ENCODE assay signal across 9 mouse cellular contexts in the genomic region with DNA sequence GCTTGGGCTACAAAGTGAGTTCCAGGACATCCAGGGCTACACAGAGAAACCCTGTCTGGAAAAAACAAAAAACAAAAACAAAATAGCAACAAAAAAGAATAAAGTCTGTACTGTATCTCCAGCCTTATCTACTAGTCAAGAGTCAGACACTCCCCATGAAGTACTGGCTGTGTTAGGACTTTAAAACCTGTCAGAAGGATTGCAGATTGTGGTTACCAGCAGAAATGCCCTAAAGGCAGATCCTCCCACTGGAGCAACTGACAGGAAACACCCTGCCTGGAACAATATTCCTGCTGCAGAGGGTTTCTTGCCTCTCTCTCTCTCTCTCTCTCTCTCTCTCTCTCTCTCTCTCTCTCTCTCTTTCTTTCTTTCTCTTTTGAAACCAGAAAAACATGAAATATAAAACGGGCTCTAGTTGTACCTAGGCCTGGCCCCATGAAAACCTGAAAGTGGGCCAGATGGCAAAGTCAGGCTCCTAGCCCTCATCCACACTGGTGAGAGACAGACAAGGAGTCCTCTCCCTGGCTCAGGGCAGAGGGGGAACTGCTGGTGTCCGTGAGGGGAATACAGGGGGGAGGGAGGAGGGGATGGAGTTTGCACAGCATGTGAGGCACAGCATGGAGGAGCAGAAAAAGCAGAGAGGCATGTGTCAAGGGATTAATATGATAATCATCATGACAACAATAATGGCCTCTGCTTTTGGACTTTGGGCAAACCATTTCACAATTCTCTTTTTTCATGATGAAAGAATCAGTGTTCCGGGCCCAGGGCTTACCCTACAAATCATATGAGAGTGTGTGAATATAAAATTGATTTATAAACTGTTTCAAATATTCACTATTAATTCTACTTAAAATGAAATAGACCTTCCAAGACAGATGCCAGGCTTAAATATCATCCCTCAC. TPM values are rescaled to one million over a fixed set of nuclear protein-coding genes. Genes with fewer than 3 reads are reported as not detected.
DNase-seq lines count a peak whose midpoint lies in the region; ATAC-seq and TF ChIP-seq lines count a peak whose summit lies in the region.
"Had no signal": no experiment of that assay in that cellular context is flagged by ENCODE, and none has a peak within 500 bp of the region (broad histone marks: within the 10 kb centered on the region; RNA-seq: fewer than 3 reads in every experiment).

No protein-coding gene starts in this region.

- TF ChIP-seq EP300 in heart, adult 2 months (IDR thresholded peaks at IDR 0.05; ENCODE audit: insufficient read depth, low read depth, low read length), result no peak
- TF ChIP-seq EP300 in liver, postnatal 0 days (IDR thresholded peaks at IDR 0.05; ENCODE audit: low read depth), result no peak

- no peak for ATAC-seq in liver, postnatal 0 days
- ATAC-seq in kidney, embryonic 14.5 days (ENCODE audit: low FRiP score, low TSS enrichment), result no peak

- peak in 1 of 2 experiments; percentile 28 for DNase-seq in heart, adult 2 months
- no peak for DNase-seq in heart, postnatal 36 days
- no peak for DNase-seq in ES-E14 (ENCODE audit: low read depth, low spot score)
- peak; percentile 81 for DNase-seq in fat pad, adult 2 months (ENCODE audit: extremely low read depth, low read depth, low spot score)
- DNase-seq in liver, postnatal 0 days, result no peak
- no peak for DNase-seq in left cerebral cortex, postnatal 4 days
- DNase-seq in yolk sac, embryonic 10.5 days (ENCODE audit: low spot score), result no peak

- TF ChIP-seq POLR2A in heart, adult 2 months (IDR thresholded peaks at IDR 0.05; ENCODE audit: insufficient read depth, low read depth, low read length), result no peak

- WGBS in heart, adult 2 months, result 53% methylated on average over 3 of the region's 3 CpGs
- WGBS in liver, postnatal 0 days (ENCODE audit: insufficient replicate concordance), result 46% methylated on average over 3 of the region's 3 CpGs
- 51% methylated on average over 3 of the region's 3 CpGs for WGBS in kidney, embryonic 14.5 days

- intact Hi-C loops in heart, adult 2 months (cut with DNase I), result no loop called here
- intact Hi-C loops in heart, postnatal 36 days (cut with DNase I), result loop anchor here (2.0 kb wide), 1 partner anchor 41 kb away; no protein-coding TSS in a partner anchor
- intact Hi-C loops in left cerebral cortex, postnatal 4 days (cut with DNase I), result no loop called here

- H3K36me3 ChIP-seq in heart, adult 2 months (ENCODE audit: control insufficient read depth, insufficient read depth, low read length), result peaks cover 2% of the 10 kb centered on the region
- no peaks in the 10 kb centered on the region for H3K36me3 ChIP-seq in ES-E14 (ENCODE audit: control insufficient read depth, insufficient read depth, low read length, poor library complexity, severe bottlenecking)
- no peaks in the 10 kb centered on the region for H3K36me3 ChIP-seq in liver, postnatal 0 days (replicated peaks; ENCODE audit: insufficient read depth, low read length)
- no peaks in the 10 kb centered on the region for H3K36me3 ChIP-seq in kidney, embryonic 14.5 days (ENCODE audit: control insufficient read depth, insufficient read depth, low read length)

- in situ Hi-C loops in ES-E14 (cut with MboI; ENCODE audit: low sequenced_read_pairs in 2 of 2, unreplicated experiment in 2 of 2), result no loop called here

- H3K4me1 ChIP-seq in heart, adult 2 months (ENCODE audit: control insufficient read depth, insufficient read depth, low read length), result peaks cover 16% of the 10 kb centered on the region
- peaks cover 3 to 16% of the 10 kb centered on the region in 2 experiments; a peak in 2 of 4 replicates for H3K4me1 ChIP-seq in ES-E14 (ENCODE audit: control insufficient read depth in 2 of 2, insufficient read depth in 2 of 2, low read length in 2 of 2, poor library complexity in 1 of 2)
- H3K4me1 ChIP-seq in liver, postnatal 0 days (ENCODE audit: insufficient read depth), result peaks cover 35% of the 10 kb centered on the region
- peaks cover 12% of the 10 kb centered on the region; the same call in 1 of the 2 replicates for H3K4me1 ChIP-seq in kidney, embryonic 14.5 days (ENCODE audit: control insufficient read depth, insufficient read depth, low read length)

- no peak overlapping the region for H3K4me2 ChIP-seq in liver, postnatal 0 days (ENCODE audit: low read depth, low read length)
- H3K4me2 ChIP-seq in kidney, embryonic 14.5 days (replicated peaks; ENCODE audit: low read depth, low read length), result no peak overlapping the region

- no peaks in the 10 kb centered on the region for H3K27me3 ChIP-seq in heart, adult 2 months (ENCODE audit: control insufficient read depth, insufficient read depth, low read length)
- H3K27me3 ChIP-seq in liver, postnatal 0 days (ENCODE audit: insufficient read depth, low read length), result no peaks in the 10 kb centered on the region
- H3K27me3 ChIP-seq in kidney, embryonic 14.5 days (ENCODE audit: control insufficient read depth, insufficient read depth, low read length), result no peaks in the 10 kb centered on the region

- no peaks in the 10 kb centered on the region for H3K79me2 ChIP-seq in heart, adult 2 months (replicated peaks; ENCODE audit: control insufficient read depth, insufficient read depth, low read length)

- peak overlapping the region; percentile 97 for H3K27ac ChIP-seq in heart, adult 2 months
- peak overlapping the region; percentile 59 for H3K27ac ChIP-seq in ES-E14 (ENCODE audit: insufficient read depth, low read depth, low read length, poor library complexity, severe bottlenecking)
- H3K27ac ChIP-seq in liver, postnatal 0 days (ENCODE audit: low read depth), result peak overlapping the region; percentile 60
- no peak overlapping the region; the same call in 1 of the 2 replicates for H3K27ac ChIP-seq in kidney, embryonic 14.5 days (ENCODE audit: low read depth, low read length)

- H3K4me3 ChIP-seq in heart, adult 2 months, result no peak overlapping the region
- H3K4me3 ChIP-seq in ES-E14 (ENCODE audit: insufficient read depth in 1 of 2, low read depth in 1 of 2, low read length in 2 of 2, poor library complexity in 1 of 2, severe bottlenecking in 1 of 2), result no peak overlapping the region
- no peak overlapping the region for H3K4me3 ChIP-seq in liver, postnatal 0 days (ENCODE audit: low read depth, low read length)
- no peak overlapping the region for H3K4me3 ChIP-seq in kidney, embryonic 14.5 days (ENCODE audit: low read length)

- H3K9ac ChIP-seq in heart, adult 2 months (ENCODE audit: low read depth, low read length), result no peak overlapping the region
- H3K9ac ChIP-seq in ES-E14 (ENCODE audit: insufficient read depth, low read depth, low read length, poor library complexity, severe bottlenecking), result no peak overlapping the region
- H3K9ac ChIP-seq in liver, postnatal 0 days (replicated peaks), result no peak overlapping the region
- no peak overlapping the region for H3K9ac ChIP-seq in kidney, embryonic 14.5 days (ENCODE audit: low read depth, low read length)

- peaks cover under 1% of the 10 kb centered on the region for H3K9me3 ChIP-seq in ES-E14 (ENCODE audit: control insufficient read depth, insufficient read depth, low read depth, low read length)
- peaks cover 10% of the 10 kb centered on the region for H3K9me3 ChIP-seq in liver, postnatal 0 days (ENCODE audit: low read length)
- H3K9me3 ChIP-seq in kidney, embryonic 14.5 days (ENCODE audit: control insufficient read depth, low read length), result peaks cover 11% of the 10 kb centered on the region

- TF ChIP-seq CTCF in heart, adult 2 months (IDR thresholded peaks at IDR 0.05), result no peak
- no peak for TF ChIP-seq CTCF in liver, postnatal 0 days (IDR thresholded peaks at IDR 0.05; ENCODE audit: low read depth)

TF ChIP-seq in ES-E14, 5 proteins besides CTCF, POLR2A, EP300 and RAD21:
- no peak for TF ChIP-seq ZC3H11A (IDR thresholded peaks at IDR 0.05; ENCODE audit: borderline replicate concordance, low read depth, low read length)
- TF ChIP-seq HCFC1 (IDR thresholded peaks at IDR 0.05; ENCODE audit: borderline replicate concordance, insufficient read depth, low read length), result no peak
- no peak for TF ChIP-seq MAFK (IDR thresholded peaks at IDR 0.05; ENCODE audit: insufficient read depth, low read depth, low read length)
- no peak for TF ChIP-seq CHD2 (IDR thresholded peaks at IDR 0.05; ENCODE audit: low read depth, low read length)
- TF ChIP-seq ZNF384 (IDR thresholded peaks at IDR 0.05; ENCODE audit: low read depth, low read length), result no peak

RNA-seq across cellular contexts. Expression of gene Gm11084, which starts 19.3 kb away (rescaled TPM):
- total RNA-seq in heart, adult 2 months (2021), result not detected
- not detected in 2 replicates for polyA plus RNA-seq in heart, adult 2 months (2012; rRNA removed)
- total RNA-seq in heart, postnatal 36 days (2021), result not detected
- not detected in 2 replicates for total RNA-seq in ES-E14 (2012; rRNA removed)
- not detected in 2 replicates for polyA plus RNA-seq in liver, postnatal 0 days (2015; fragmentation: Nextera tagmentation; extraction: Ambion mirVana)
- total RNA-seq in left cerebral cortex, postnatal 4 days (2021), result not detected
- not detected in 2 replicates for polyA plus RNA-seq in kidney, embryonic 14.5 days (2014; fragmentation: Nextera tagmentation; extraction: Ambion mirVana)
- total RNA-seq: neutrophil, adult 5-6 weeks had no signal

RNA-seq across cellular contexts. Expression of gene Sp3, which starts 25.6 kb away (rescaled TPM):
- total RNA-seq in heart, adult 2 months (2021), result 10 to 100 TPM; 29.6 to 33.6 TPM
- polyA plus RNA-seq in heart, adult 2 months (2012; rRNA removed), result 11.1 and 21.8 TPM in 2 replicates
- total RNA-seq in heart, postnatal 36 days (2021), result 10 to 100 TPM; 34.9 to 37.6 TPM
- total RNA-seq in ES-E14 (2012; rRNA removed), result 52.8 and 60.6 TPM in 2 replicates
- polyA plus RNA-seq in liver, postnatal 0 days (2015; fragmentation: Nextera tagmentation; extraction: Ambion mirVana), result 20.5 and 21.8 TPM in 2 replicates
- 10 to 100 TPM; 64.1 to 65.7 TPM for total RNA-seq in left cerebral cortex, postnatal 4 days (2021)
- polyA plus RNA-seq in kidney, embryonic 14.5 days (2014; fragmentation: Nextera tagmentation; extraction: Ambion mirVana), result 48.5 and 76.0 TPM in 2 replicates
